Mouse (Mus musculus): Measurements from ENCODE around the gene Sema3d.
A peak's percentile ranks its signal among the peaks of the same experiment; 100 is the strongest.

Gene Sema3d

DNA sequence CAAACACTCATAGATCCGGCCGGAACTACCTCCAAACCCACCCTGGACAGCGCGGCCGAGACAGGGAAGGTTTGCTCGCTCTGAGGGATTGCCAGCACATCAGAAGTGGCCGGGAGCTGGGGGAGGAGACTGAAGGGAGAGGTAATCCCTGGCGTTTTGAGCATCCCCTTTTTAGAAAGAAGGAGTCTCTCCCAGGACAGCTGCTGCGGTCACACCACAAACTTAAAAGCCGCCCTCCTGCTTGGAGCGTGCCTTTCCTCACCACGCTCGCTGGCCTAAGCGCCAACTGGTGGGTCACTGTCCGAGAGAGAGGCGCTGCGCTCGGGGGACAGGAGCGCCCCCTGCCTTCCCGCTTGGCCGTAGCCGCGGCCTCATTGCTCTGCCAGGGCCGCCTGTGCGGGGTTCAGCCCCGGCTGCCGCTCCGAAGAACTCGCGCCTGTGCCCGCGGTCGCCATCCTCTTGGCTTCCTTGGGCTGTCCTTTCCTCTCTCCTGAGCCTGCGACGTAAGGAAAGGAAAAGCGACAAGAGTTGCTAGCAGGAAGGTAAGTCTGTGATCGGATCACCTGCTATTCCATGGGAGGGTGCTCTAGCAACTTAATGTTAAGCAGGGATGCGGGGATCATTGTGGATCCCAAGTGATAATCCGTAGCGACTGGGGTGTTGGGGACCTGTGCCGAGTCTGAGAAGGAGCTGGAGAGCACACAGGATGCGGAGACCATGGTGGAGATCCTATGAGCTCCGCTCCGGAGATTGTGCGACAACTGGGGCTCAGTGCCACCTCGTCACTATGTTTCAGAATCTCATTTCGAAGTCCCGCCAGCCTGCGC is at the start of gene Sema3d:
TSS of gene Sema3d (plus strand) at position 253 of the 827 bp plus-strand sequence.
- DNase-seq (ENCODE audit: low spot score in 2 of 2), result peak; percentile 25 to 67

DNA sequence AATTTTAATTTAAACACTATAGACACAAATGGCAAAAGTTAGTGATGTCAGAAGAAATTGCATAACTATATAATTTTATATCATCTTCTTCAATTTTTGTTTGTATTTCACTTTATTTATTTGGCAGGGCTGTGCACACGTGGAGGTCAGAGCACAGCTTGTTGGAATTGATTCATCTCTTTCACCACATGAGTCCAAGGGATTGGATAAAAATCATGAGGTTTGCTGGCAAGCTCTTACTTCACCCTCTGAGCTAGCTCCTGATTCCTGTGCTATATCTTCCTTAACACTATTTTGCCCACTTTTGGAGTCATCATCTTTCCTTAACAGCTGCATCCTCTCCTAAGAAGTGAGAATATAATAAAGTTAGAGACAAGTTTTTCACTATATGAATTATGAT is 5.9 kb upstream of the Sema3d start:
- DNase-seq (ENCODE audit: low spot score in 2 of 2), result no peak

DNA sequence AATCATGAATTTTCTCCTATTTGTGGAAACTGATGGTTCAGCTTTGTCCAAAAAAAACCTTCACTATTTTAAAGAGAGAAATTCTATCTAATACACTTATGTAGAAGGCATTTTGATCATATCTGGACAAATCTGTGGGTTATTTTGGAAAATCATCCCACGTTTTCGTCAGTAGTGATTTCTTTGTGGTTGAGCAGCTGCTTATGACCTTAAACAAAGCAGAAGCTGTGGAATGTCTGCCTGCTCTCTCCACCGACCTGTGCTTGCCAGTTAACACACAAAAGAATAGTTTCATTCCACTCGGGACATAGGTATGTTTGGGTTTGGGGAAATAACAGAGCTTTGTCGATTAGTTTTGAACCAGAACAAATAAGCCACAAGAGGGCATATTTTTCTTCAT is 4.3 kb upstream of the Sema3d start:
- no peak for DNase-seq (ENCODE audit: low spot score in 2 of 2)

DNA sequence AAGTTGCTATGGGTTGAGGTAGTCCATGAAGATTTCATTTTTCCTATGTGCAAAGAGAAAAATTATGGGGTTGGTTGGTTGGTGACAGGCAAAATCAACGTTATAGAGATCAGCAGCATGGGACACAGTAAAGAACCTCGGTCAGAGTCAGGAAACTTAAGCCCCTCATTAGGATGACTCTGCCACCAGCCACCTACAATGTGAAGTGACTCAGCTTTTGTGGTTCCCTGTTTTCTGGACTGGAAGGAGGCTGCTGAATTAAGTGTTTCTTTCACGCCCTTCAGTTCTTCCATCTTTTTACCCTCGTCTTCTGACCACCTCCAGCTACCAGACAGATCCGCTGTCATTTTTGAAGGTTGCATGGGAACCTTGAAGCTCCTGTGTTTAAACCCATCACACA is 1.2 kb upstream of the Sema3d start:
- no peak for DNase-seq (ENCODE audit: low spot score in 2 of 2)

DNA sequence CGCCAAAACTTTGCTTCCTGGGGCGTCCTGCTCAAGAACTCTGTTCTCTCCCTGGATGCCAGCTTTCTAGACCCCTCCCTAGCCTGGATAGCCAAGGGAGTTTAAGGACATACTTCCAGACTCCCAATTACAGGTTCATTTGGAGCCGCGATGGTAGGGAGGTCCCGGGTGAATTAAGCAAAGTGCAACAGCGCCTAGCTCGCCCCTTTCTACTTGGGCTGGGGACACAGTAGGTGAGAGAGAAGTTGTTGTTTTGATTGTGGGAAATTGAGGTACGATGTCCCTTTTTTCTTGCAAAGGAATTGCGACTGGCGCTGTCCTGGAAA is 738 bp downstream of the Sema3d start:
- no peak for DNase-seq (ENCODE audit: low spot score in 2 of 2)

DNA sequence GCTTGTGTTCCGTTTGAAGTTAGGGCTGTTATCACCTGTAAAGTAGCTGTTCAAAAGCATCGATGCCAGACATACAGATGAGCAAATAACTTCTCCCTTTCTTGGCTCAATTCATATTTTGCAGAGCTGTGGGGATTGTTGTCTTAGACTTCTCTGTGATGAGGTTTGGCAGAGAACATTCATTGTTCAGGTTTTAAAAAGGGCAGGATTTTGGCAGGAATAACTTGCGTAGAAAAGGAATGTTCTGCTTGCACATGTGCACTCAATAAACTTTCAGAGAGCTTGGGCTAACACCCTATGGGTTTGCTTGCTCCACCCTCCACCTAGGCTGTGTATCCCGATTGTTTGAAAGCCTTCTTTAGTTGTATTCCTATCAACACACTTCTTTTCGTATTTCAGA is 9.5 kb downstream of the Sema3d start:
- no peak for DNase-seq (ENCODE audit: low spot score in 2 of 2)

DNA sequence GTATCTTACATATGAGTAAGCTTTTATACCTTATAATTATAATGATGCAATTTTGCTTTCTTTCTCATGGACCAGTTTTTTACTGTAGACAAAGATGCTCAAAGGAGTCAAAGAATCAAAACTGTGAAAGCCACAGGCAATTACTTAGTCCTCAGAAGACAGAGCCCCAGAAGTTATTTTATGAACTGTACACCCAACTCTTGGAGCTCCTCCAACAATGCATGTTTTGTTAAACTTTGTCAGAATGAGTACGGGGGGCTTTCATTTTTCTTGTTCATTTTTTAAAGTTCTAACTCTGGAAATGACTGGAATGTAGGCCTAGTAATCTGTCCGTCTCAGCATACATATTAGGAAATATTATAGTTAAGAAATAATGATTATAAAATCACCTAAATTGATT is 16.1 kb downstream of the Sema3d start:
- DNase-seq (ENCODE audit: low spot score in 2 of 2), result no peak

DNA sequence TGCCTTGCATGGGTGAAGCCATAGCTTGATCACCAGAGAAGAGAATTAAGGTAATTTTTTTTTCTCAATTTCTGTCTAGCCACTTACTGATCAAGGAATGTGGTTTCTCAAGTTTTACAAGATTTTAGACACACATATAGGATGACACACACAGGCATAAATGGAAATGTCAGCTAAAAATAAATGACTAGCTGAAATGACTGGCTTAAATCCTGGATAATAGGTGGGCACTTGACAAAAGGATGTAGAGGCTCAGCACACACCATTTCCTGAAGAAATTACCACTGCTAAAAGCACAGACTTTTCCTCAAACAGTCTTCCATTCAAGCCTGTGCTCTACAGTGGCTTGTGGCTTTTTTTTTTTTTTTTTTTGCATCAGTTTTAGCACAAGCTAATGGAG is 21.0 kb downstream of the Sema3d start:
- no peak for DNase-seq (ENCODE audit: low spot score in 2 of 2)

DNA sequence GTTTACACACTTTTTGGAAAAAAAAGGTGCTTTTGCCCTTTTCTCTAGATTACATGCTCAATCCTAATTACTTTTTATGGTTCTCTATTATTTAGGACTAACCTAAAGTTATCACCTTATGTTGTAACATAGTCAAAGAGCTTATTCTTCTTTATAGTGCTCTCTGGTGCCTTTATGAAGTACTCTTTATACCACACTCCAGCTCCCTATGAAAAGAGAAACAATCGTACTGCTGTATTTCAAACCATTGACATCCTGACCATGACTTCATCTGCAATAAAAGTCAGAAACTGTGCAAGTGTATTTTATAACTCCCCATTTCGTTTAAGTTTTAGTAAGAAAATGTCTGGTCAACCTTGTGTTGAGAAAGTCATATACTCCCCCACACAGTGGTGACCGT is 29.4 kb downstream of the Sema3d start:
- no peak for DNase-seq (ENCODE audit: low spot score in 2 of 2)

DNA sequence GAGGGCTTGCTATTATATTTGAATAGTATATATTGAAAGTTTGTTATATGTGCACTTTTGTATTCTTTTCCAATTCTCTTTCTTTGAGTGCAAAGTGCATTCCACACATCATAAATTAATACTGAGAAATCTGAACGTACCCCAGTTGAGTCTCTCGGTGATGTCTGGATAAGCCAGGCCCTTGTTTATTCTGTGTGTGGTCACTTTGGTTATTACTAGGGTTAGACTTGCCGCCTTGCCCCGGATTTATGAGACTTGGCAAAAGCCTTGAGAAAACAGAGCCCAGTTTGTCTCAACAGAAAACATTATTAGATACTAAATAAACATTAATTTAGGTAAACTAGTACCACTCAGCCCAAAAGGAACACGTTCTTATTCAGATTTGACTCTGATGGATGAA is 40.1 kb downstream of the Sema3d start:
- no peak for DNase-seq (ENCODE audit: low spot score in 2 of 2)

DNA sequence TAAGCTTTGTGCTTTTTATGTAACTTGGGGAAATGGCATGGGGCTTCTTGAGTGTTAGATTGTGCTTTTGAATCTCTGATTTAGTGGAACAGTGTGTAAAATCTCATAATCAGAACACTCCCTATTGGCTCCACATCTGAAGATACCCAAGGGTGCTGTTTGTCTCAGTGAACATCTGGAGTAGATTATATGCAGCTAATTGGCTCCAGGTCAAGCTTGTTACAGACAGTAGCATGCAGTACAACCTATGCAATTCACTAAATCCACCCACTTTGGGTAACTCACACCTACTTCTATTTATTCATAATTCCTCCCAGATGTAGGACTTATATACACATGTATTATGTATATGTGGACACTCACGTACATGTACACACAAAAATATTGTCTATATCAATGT is 58.6 kb downstream of the Sema3d start:
- DNase-seq (ENCODE audit: low spot score in 2 of 2), result no peak

DNA sequence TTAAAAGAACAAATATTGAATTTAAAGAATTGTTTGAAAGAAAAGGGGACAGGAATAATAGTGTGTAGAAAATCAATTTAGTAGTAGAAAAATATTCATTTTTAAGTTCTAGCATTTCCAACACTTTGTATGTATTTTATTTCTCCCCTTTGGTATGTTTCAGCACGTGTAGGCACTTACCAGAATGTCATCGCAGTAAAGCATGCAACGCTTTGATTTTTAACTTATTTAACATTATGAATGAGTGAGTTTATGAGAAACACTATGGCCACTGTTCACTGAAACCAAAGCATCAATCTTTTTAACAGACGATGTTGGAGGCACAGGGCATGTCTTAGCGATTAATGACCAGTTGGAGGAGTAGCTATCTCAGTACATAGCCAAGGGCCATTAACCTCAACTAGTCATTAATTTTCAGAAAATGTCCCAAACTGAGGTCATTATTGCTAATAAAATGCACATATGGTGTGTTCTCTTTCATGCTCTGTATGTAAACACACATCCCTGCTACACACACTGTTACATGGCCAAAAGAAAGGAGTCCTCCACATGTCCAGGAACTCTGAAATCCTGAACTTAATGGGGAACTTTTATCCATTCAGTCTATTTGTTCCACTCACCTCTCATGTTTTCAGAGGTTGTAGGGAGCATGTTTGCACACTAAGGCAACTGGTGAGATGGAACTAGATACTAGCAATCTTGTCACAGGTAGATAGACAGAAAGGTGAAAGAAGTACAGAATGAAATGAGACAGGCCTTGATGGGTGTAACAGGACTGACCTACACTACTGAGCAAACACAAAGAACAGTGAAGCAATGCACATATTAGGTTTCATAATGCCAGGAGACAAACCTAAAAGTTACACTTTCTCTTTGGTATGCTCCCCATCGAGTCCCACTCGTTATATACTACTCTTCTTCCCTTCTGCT is 59.3 kb downstream of the Sema3d start:
- no peak for DNase-seq (ENCODE audit: low spot score in 2 of 2)

DNA sequence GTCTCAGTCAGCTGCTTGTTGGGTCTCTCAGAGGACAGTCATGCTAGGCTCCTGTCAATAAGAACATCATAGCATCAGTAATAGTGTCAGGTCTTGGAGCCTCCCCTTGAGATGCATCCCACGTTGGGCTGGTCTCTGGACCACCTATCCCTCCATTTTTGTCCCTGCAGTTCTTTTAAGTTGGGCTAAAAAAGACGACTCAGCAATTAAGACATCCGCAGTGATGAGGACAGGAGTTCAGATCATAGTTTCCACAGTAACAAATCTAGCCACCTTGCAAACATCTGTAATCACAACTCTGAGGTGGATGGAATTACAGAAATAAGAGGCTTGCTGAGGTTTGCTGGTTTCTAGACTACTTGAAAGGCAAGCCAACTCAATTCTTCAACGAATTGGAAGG is 67.9 kb downstream of the Sema3d start:
- no peak for DNase-seq (ENCODE audit: low spot score in 2 of 2)

DNA sequence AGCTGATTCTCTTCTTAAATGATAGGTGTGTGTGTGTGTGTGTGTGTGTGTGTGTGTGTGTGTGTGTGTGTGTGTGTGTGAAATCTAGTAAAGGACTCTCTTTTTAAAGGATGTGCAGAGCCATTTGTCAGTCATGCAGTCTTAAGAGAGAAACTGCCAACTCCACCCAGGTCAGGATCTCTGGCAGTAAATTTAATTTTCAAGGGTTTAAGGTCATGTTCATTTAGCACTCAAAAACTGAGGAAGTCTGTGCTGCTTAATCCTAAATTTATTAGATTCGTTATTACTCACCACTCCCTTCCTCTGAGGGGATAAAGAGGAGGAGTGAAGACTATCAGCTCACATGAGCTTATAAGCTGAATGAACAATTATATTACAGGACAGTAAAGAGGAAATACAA is 71.8 kb downstream of the Sema3d start:
- DNase-seq (ENCODE audit: low spot score in 2 of 2), result no peak

DNA sequence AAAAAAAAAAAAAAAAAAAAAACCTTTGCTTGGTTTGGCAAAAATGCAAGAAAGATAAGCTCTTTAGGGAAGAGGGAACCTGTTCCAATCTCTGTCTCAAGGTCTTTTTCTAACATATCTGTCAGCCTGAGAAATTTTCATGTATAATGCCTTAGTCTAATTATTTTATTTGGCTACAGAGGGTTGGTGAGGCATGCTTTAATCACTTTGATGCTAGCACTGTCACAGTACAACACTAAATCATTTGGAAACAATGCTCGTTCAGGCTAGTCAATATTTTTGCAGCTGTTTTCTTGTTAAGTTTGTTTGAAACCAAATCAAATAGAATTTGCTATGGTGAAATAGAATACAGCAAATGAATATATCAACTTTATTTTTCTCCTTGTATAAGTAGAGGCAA is 74.3 kb downstream of the Sema3d start:
- no peak for DNase-seq (ENCODE audit: low spot score in 2 of 2)

DNA sequence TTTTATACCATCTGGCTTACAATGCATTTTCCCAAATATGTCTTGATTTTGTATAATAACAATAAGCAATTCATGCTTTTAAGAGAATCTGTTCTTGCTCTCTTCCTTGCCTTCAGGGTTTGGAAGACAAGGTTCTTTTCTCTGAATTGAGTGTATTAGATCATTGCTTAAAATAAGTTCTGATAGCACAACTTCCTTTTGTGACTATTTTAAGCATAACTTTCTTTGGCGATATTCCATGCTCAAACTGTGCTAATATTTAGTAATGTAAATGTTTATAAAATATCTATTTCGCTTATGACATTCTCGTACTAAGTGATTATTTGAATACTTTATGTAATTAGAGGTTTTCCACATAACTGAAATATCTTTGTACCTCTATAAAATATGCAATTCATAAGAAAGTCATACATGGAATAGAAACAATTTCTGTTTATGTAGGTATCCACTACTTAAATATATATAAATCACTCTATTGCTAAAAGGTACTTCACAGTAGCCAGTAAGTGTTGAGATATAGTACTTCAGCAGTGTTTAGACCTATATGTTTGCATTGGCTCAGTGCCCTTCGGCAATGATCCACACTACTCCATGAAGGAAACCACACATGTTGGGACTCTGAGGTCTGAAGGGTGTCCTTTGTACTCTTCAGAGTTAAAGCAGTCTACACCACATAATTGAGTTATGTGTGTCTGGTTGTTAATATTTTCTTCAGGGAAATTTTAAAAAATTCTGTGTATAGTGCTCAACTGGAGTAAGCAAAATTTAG is 84.6 kb downstream of the Sema3d start:
- DNase-seq (ENCODE audit: low spot score in 2 of 2), result no peak

DNA sequence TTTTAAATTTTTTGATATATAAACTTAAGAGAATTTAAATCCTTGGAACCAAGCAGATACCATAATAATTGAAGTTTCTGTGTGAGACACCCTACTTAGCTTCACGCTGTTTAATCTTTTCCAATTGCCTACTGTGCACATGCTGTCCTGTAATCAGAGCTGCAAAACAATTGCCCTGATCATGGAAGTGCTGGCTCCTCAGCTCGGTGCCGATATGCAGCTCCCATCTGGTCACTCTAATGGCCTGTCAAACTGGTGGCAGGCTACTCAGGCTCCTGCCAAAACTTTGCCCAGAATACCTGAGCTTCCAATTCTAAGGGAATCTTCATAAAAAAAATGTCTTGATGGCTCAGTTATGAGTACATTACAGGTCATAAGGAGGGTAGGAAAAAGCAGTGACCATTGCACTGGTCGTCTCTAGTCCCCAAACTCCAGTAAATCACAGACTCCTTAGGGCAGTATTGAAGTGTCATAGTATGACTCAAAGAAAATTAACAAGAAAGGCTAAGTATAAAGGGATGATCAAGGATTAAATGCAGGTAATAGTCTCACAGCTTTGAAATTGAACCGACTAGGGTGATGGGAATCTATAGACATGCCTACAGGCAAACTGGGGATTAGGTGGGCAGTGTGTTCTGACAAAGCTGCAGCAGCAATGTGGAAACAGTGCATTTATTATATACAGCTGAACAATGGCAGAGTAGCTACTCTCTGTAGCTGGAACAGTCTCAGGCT is 91.9 kb downstream of the Sema3d start:
- no peak for DNase-seq (ENCODE audit: low spot score in 2 of 2)

DNA sequence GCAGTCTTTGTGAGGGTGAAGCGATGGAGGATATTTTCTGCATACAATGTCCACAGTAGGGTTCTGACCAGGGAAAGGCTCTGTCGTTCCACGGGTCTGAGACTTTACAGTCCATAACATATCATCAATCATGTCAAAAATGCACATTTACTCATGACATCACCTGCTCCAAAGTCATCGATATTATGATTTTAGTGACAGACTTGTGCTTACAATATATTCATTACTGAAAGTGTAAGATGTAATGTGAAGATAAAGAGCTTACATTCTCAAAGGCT is 92.4 kb downstream of the Sema3d start:
- DNase-seq (ENCODE audit: low spot score in 2 of 2), result no peak

DNA sequence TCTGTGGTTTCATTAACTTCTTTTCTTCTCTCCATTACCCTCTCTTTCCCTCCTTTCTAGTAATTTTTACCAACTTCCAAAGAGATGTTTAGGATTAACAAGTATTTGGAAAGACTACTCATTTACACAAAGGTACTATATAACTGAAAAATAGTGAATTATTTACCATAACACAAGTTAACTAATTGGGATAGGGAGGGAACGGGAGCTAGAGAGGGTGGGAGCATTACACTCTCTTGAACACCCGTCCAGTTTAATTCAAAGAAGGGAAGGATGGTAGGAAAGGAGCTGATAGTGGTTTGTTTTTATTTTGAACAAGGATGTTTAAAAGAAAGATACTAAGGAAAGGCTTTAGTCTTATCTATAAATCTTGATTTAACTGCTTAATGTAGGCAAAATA is 104.7 kb downstream of the Sema3d start:
- DNase-seq (ENCODE audit: low spot score in 2 of 2), result no peak

DNA sequence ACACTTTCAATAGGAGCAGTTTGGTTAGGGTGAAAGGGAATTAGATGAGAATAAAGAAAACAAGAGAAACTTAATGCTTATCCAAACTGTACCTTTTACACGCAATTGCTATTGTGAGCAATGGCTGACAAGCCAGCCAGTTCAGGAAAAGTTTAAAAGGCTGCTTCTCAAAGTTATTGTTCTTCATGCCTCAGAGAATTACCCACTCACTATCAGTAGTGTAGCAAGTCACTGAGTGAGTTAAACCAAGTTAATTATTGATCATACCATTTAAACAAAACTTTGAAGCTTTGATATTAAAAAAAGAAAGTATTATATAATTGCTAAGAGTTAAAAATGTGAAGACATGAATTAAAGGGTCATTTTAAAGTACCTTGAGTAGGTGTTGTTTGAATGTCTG is 108.5 kb downstream of the Sema3d start:
- no peak for DNase-seq (ENCODE audit: low spot score in 2 of 2)

DNA sequence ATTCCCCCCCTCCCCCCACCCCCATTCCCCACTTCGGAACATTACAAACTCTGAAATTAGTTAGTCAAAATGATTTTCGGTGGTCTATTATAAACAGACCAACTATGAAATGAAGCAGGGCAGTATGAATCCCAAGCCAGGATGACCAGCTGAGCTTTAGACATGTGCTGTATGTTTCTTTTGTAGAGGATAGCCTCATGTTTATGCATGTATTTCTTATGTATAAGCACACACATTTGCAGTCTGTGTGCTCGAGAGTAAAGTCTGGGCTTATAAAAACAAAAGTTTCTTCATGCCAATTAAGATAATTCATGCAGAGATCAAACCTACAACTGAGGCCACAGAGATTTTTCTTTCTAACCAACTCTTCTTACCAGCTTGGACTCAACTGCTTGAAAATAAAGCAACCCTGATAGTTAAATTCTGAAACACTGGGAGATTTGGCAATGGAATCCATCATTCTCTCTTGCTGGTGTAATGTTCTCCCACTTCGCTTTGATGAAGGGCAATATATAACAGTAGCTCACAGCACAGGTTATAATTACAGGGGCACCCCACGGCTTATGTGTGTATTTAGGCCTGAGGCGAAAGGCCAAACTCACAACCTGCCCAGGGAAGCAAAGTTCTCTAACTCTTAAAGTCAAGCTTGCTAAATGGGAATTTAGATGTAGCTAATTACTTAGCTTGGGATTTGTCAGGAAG is 115.2 kb downstream of the Sema3d start:
- no peak for DNase-seq (ENCODE audit: low spot score in 2 of 2)
